In the genomic region with DNA sequence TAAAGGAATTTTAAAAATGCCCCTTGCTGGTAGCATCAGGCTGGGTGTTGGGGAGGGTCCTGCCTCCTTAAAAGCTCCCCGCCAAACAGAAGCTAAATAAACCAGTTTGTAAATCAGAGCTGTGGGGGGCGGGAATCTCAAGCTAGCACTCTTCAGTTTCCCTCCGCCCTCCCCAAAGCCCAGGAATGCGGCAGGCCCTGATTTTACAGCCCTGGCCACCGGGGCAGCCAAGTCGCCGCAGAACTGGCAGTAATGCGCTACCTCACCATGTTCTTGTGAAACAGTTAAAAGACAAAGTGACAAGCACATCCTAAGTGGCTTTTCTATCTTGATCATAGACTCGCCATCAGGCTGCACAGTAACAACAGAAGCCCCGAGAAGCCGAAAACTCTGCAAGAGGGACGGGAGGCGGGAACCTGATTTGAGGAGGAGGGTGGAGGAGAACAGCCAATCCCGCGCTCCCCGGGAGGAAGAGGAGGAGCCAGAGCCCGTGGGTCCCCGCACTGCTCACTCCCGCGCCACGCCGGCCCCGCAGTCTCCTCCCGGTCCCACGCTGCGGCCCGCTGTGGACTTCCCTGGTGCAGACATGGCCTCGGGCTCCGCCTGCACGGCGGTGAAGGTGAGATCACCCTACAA, we compare ENCODE assay signal across 7 mouse cellular contexts. TPM values are rescaled to one million over a fixed set of nuclear protein-coding genes. Genes with fewer than 3 reads are reported as not detected.
DNase-seq lines count a peak whose midpoint lies in the region; ATAC-seq lines count a peak whose summit lies in the region.

Mtap (plus strand) TSS at position 217 of the 636 bp plus-strand sequence.

- H3K27me3 ChIP-seq in megakaryocyte, embryonic 14.5 days (replicated peaks), result peaks cover 5% of the 10 kb centered on the region

- peak within 1 kb of the TSS; percentile 95 for H3K4me3 ChIP-seq in megakaryocyte, embryonic 14.5 days (replicated peaks)

- H3K9me3 ChIP-seq in megakaryocyte, embryonic 14.5 days, result no peaks in the 10 kb centered on the region

- peaks cover 68% of the 10 kb centered on the region for H3K4me1 ChIP-seq in megakaryocyte, embryonic 14.5 days

- intact Hi-C loops in gastrocnemius, postnatal 14 days (cut with DNase I; ENCODE audit: low total_unique reads), result no loop called here

- peak; percentile 87 for ATAC-seq in common myeloid progenitor, adult 5-6 weeks (replicated peaks; ENCODE audit: low read depth, poor library complexity, severe bottlenecking)
- peak; percentile 86 for ATAC-seq in inflammation-experienced regulatory T-cells, adult 6 months

- peak; percentile 87 to 95 for DNase-seq in adrenal gland, adult (ENCODE audit: inconsistent age in 2 of 2, low spot score in 1 of 2)
- peak; percentile 82 for DNase-seq in gastrocnemius, postnatal 14 days
- peak; percentile 48 to 74 for DNase-seq in left cerebral cortex, adult 9 months (ENCODE audit: low spot score in 2 of 2)
- peak; percentile 88 to 90 for DNase-seq in right cerebral cortex, postnatal 10 days (ENCODE audit: low spot score in 2 of 2)

- peaks cover 11% of the 10 kb centered on the region for H3K36me3 ChIP-seq in megakaryocyte, embryonic 14.5 days (replicated peaks; ENCODE audit: low read length)

RNA-seq across cellular contexts. Expression of gene Mtap, which starts in this region (rescaled TPM):
- 43.8 and 52.2 TPM in 2 replicates for total RNA-seq in common myeloid progenitor, adult 5-6 weeks (2017)
- total RNA-seq in gastrocnemius, postnatal 14 days (2021), result 10 to 100 TPM; 12.4 to 14.8 TPM
- 10 to 100 TPM; 39.3 to 44.2 (median 39.8) TPM for polyA plus RNA-seq in inflammation-experienced regulatory T-cells, adult 6 months (2017; shearing (Covaris generic))
- 2.5 TPM in 1 of 2 replicates, not detected in the other for polyA plus RNA-seq in megakaryocyte, embryonic 14.5 days (2012; ENCODE audit: insufficient read depth, low replicate concordance)

Comparison
In these comparisons a context has a peak if more than half of its experiments do, and no peak if none do; other contexts are left out.
1. Peak in every context shown above with its lines: DNase-seq, ATAC-seq and H3K4me3 ChIP-seq.
2. RNA of gene Mtap (polyA plus RNA-seq): 39.3 to 44.2 TPM in inflammation-experienced regulatory T-cells, adult 6 months; 2.5 TPM in megakaryocyte, embryonic 14.5 days; every median in the first group is over 10 times any median in the second.